Mouse (Mus musculus): ENCODE measurements around the gene Slc29a1.

GRCm38 (mm10) chr17:45590410-45590809 lies 9.0 kb downstream of the Slc29a1 start:
- no peak for TF ChIP-seq MAFK (IDR thresholded peaks at IDR 0.05; ENCODE audit: insufficient replicate concordance, low read length)
- TF ChIP-seq EP300 (IDR thresholded peaks at IDR 0.05; ENCODE audit: low read length) = no peak
- TF ChIP-seq BHLHE40 (IDR thresholded peaks at IDR 0.05; ENCODE audit: low read depth, low read length) = no peak
- TF ChIP-seq ZKSCAN1 (IDR thresholded peaks at IDR 0.05; ENCODE audit: borderline replicate concordance, low read depth, low read length) = no peak
- TF ChIP-seq CHD2 (IDR thresholded peaks at IDR 0.05; ENCODE audit: low read length) = no peak
- TF ChIP-seq MAZ (IDR thresholded peaks at IDR 0.05; ENCODE audit: low read depth, low read length) = no peak
- TF ChIP-seq IRF4 (IDR thresholded peaks at IDR 0.05; ENCODE audit: low read depth, low read length) = no peak
- no peak for TF ChIP-seq CTCF (conservative IDR thresholded peaks at IDR 0.05 in 1 of 2, IDR thresholded peaks at IDR 0.05 in 1 of 2; ENCODE audit: low read depth in 2 of 2, low read length in 2 of 2)
- TF ChIP-seq JUND (conservative IDR thresholded peaks at IDR 0.05; ENCODE audit: low read depth, low read length) = no peak
- no peak for TF ChIP-seq RCOR1 (conservative IDR thresholded peaks at IDR 0.05; ENCODE audit: low read depth, low read length)
- TF ChIP-seq POLR2A (IDR thresholded peaks at IDR 0.05; ENCODE audit: low read depth, low read length) = no peak
- no peak for TF ChIP-seq ZNF384 (IDR thresholded peaks at IDR 0.05; ENCODE audit: low read depth, low read length)
- no peak for TF ChIP-seq TCF12 (IDR thresholded peaks at IDR 0.05; ENCODE audit: low read depth, low read length)
- TF ChIP-seq CHD1 (IDR thresholded peaks at IDR 0.05; ENCODE audit: low read depth, low read length) = no peak

Data from CH12.LX (cell line).